Mouse (Mus musculus): Measurements from ENCODE around the gene Psmd11.
"Not testable (repeated sequence)": the region's sequence is repeated elsewhere in the genome, so short reads cannot be mapped to it uniquely, and the experiment has no call there.

Gene Psmd11

GRCm38 (mm10) chr11:80428381-80429008, at the start of gene Psmd11:
Gene Psmd11, plus strand, starts transcription at chr11:80428615.
- DNase-seq = peak; percentile 98

- not testable (repeated sequence) for DNase-seq
Measured at GRCm38 (mm10) chr11:80379184-80379583, 49.2 kb upstream of the Psmd11 start.

GRCm38 (mm10) chr11:80382626-80383018, 45.8 kb upstream of the Psmd11 start:
- DNase-seq = peak; percentile 24

GRCm38 (mm10) chr11:80383019-80383625, 45.3 kb upstream of the Psmd11 start, which contains the start of gene Zfp207:
Gene Zfp207, plus strand, starts transcription at chr11:80383279.
- DNase-seq = peak; percentile 96

- no peak for DNase-seq
Measured at GRCm38 (mm10) chr11:80383626-80384046, 44.8 kb upstream of the Psmd11 start.

GRCm38 (mm10) chr11:80384461-80384860, 44.0 kb upstream of the Psmd11 start:
- DNase-seq = no peak

- no peak for DNase-seq
Measured at GRCm38 (mm10) chr11:80385055-80385454, 43.4 kb upstream of the Psmd11 start.

GRCm38 (mm10) chr11:80386790-80387189, 41.6 kb upstream of the Psmd11 start:
- DNase-seq = no peak

GRCm38 (mm10) chr11:80389885-80390284, 38.5 kb upstream of the Psmd11 start:
- peak; percentile 29 for DNase-seq

GRCm38 (mm10) chr11:80391407-80392120, 36.9 kb upstream of the Psmd11 start:
- DNase-seq = no peak

GRCm38 (mm10) chr11:80395930-80396329, 32.5 kb upstream of the Psmd11 start:
- no peak for DNase-seq

- DNase-seq = no peak
Measured at GRCm38 (mm10) chr11:80396617-80397016, 31.8 kb upstream of the Psmd11 start.

GRCm38 (mm10) chr11:80407878-80408277, 20.5 kb upstream of the Psmd11 start:
- not testable (repeated sequence) for DNase-seq

GRCm38 (mm10) chr11:80410377-80410776, 18.0 kb upstream of the Psmd11 start:
- no peak for DNase-seq

- DNase-seq = no peak
Measured at GRCm38 (mm10) chr11:80417085-80417484, 11.3 kb upstream of the Psmd11 start.

- DNase-seq = no peak
Measured at GRCm38 (mm10) chr11:80419743-80420142, 8.7 kb upstream of the Psmd11 start.

GRCm38 (mm10) chr11:80420202-80420984, 8.0 kb upstream of the Psmd11 start:
- no peak for DNase-seq

GRCm38 (mm10) chr11:80421421-80422047, 6.9 kb upstream of the Psmd11 start:
- no peak for DNase-seq

- no peak for DNase-seq
Measured at GRCm38 (mm10) chr11:80424691-80425090, 3.7 kb upstream of the Psmd11 start.

GRCm38 (mm10) chr11:80425247-80425778, 3.1 kb upstream of the Psmd11 start:
- DNase-seq = no peak

GRCm38 (mm10) chr11:80426029-80426813, 2.2 kb upstream of the Psmd11 start:
- DNase-seq = not testable (repeated sequence)

All from layer of hippocampus, adult 9-11 months (tissue).